Mouse (Mus musculus): ENCODE measurements around the gene Miga2.

Gene Miga2

GRCm38 (mm10) chr2:30358533-30359531 lies 5.2 kb upstream of the Miga2 start, which contains the start of gene Sh3glb2:
Gene Sh3glb2, minus strand, starts transcription at chr2:30359337.
- DNase-seq = peak; percentile 76 to 91

- DNase-seq = no peak
Measured at GRCm38 (mm10) chr2:30360626-30361025, 3.4 kb upstream of the Miga2 start.

- DNase-seq = no peak
Measured at GRCm38 (mm10) chr2:30362865-30363264, 1.2 kb upstream of the Miga2 start.

GRCm38 (mm10) chr2:30365281-30366069 lies 1.4 kb downstream of the Miga2 start:
- no peak for DNase-seq

- no peak for DNase-seq
Measured at GRCm38 (mm10) chr2:30366203-30366602, 2.2 kb downstream of the Miga2 start.

- DNase-seq = no peak
Measured at GRCm38 (mm10) chr2:30371544-30371943, 7.5 kb downstream of the Miga2 start.

- no peak for DNase-seq
Measured at GRCm38 (mm10) chr2:30372726-30373125, 8.7 kb downstream of the Miga2 start.

GRCm38 (mm10) chr2:30375893-30376292 lies 11.9 kb downstream of the Miga2 start:
- no peak for DNase-seq

- no peak for DNase-seq
Measured at GRCm38 (mm10) chr2:30377721-30378120, 13.7 kb downstream of the Miga2 start.

- no peak for DNase-seq
Measured at GRCm38 (mm10) chr2:30379307-30379706, 15.3 kb downstream of the Miga2 start.

GRCm38 (mm10) chr2:30380564-30381376 lies 16.7 kb downstream of the Miga2 start:
- DNase-seq = no peak

- no peak for DNase-seq
Measured at GRCm38 (mm10) chr2:30381377-30381725, 17.3 kb downstream of the Miga2 start.

GRCm38 (mm10) chr2:30384814-30385213 lies 20.8 kb downstream of the Miga2 start:
- DNase-seq = no peak

GRCm38 (mm10) chr2:30385591-30385990 lies 21.6 kb downstream of the Miga2 start:
- DNase-seq = no peak

- DNase-seq = no peak
Measured at GRCm38 (mm10) chr2:30386913-30387312, 22.9 kb downstream of the Miga2 start.

- no peak for DNase-seq
Measured at GRCm38 (mm10) chr2:30389000-30389399, 25.0 kb downstream of the Miga2 start.

- DNase-seq = peak; percentile 86 to 95
Measured at GRCm38 (mm10) chr2:30392114-30392576, 28.1 kb downstream of the Miga2 start, which contains the start of gene Dolpp1. Gene Dolpp1, plus strand, starts transcription at chr2:30392254.

GRCm38 (mm10) chr2:30392577-30393369 lies 28.7 kb downstream of the Miga2 start:
- peak; percentile 35 to 45 for DNase-seq

GRCm38 (mm10) chr2:30393370-30393656 lies 29.3 kb downstream of the Miga2 start:
- no peak for DNase-seq

- no peak for DNase-seq
Measured at GRCm38 (mm10) chr2:30395757-30396156, 31.7 kb downstream of the Miga2 start.

- no peak for DNase-seq
Measured at GRCm38 (mm10) chr2:30396246-30396645, 32.2 kb downstream of the Miga2 start.

GRCm38 (mm10) chr2:30397986-30398512 lies 34.0 kb downstream of the Miga2 start:
- no peak for DNase-seq

Measured in spleen, adult 18-20 months (tissue).